ENCODE assay signal across 12 mouse cellular contexts in the genomic region with DNA sequence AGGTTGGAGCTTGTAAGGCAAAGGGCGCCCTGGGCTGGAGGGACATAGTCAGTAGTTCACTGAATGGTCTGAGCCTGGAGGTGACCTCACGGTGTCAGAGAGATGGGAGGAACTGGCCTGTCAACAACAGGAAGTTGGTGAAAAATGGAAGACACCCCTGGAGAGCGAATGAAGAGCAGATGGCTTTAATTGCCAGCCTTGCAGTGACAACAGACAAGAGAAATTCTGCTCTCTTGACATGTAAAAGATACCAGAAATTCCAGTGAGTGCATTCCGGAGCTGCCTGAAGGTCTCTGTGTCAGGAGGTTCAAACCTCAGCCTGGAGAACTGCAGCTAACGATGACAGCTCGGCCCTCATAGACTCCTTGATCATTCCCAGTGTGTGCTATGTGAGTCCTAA.
DNase-seq lines count a peak whose midpoint lies in the region; ATAC-seq lines count a peak whose summit lies in the region.
"Had no signal": no experiment of that assay in that cellular context is flagged by ENCODE, and none has a peak within 500 bp of the region (broad histone marks: within the 10 kb centered on the region; RNA-seq: fewer than 3 reads in every experiment).

No protein-coding gene starts in this region.

- no peak overlapping the region for H3K27ac ChIP-seq in heart, embryonic 11.5 days (ENCODE audit: low read depth, low read length)
- H3K27ac ChIP-seq in embryonic facial prominence, embryonic 14.5 days (replicated peaks; ENCODE audit: low read depth, low read length) = no peak overlapping the region
- H3K27ac ChIP-seq: layer of hippocampus, adult 2 months; limb, embryonic 13.5 days had no signal

- intact Hi-C loops in heart, postnatal 14 days (cut with DNase I) = no loop called here

- no peaks in the 10 kb centered on the region for H3K36me3 ChIP-seq in heart, embryonic 11.5 days (ENCODE audit: control insufficient read depth, insufficient read depth, low read length)
- H3K36me3 ChIP-seq in embryonic facial prominence, embryonic 14.5 days (ENCODE audit: control insufficient read depth, insufficient read depth, low read length) = no peaks in the 10 kb centered on the region
- H3K36me3 ChIP-seq: limb, embryonic 13.5 days had no signal

- no peaks in the 10 kb centered on the region; the same call in 1 of the 2 replicates for H3K4me1 ChIP-seq in heart, embryonic 11.5 days (ENCODE audit: control insufficient read depth, insufficient read depth, low read length)
- 0 out of 2 replicates have a peak, but pooled peaks cover 3% of the 10 kb centered on the region for H3K4me1 ChIP-seq in embryonic facial prominence, embryonic 14.5 days (ENCODE audit: control insufficient read depth, insufficient read depth, low read length)

- no peak for DNase-seq in heart, postnatal 14 days
- peak; percentile 12 for DNase-seq in NIH3T3 (ENCODE audit: low read depth)
- peak; percentile 38 for DNase-seq in embryonic facial prominence, embryonic 14.5 days (ENCODE audit: low spot score)
- DNase-seq in kidney, postnatal 10 days = peak; percentile 65
- DNase-seq in spleen, postnatal 10 days (ENCODE audit: low spot score in 2 of 2) = no peak
- no peak for DNase-seq in urinary bladder, postnatal 25 days (ENCODE audit: low spot score)
- DNase-seq in cerebellum, adult 18-20 months = no peak
- DNase-seq: cerebellum, adult 8-10 months; thymus, adult 2 months had no signal

- ATAC-seq in heart, embryonic 11.5 days (replicated peaks; ENCODE audit: insufficient number of reproducible peaks, low FRiP score, low TSS enrichment) = peak; percentile 67; the same call in 1 of the 2 replicates
- no peak for ATAC-seq in embryonic facial prominence, embryonic 14.5 days (ENCODE audit: low read depth)

- no peaks in the 10 kb centered on the region for H3K9me3 ChIP-seq in heart, embryonic 11.5 days (replicated peaks; ENCODE audit: control insufficient read depth, low read length)
- H3K9me3 ChIP-seq in embryonic facial prominence, embryonic 14.5 days (ENCODE audit: control insufficient read depth, low read length) = no peaks in the 10 kb centered on the region
- H3K9me3 ChIP-seq: limb, embryonic 13.5 days had no signal

- H3K4me2 ChIP-seq in heart, embryonic 11.5 days = no peak overlapping the region
- H3K4me2 ChIP-seq in embryonic facial prominence, embryonic 14.5 days (ENCODE audit: low read depth, low read length) = no peak overlapping the region
- H3K4me2 ChIP-seq: limb, embryonic 13.5 days had no signal

- no peak overlapping the region for H3K4me3 ChIP-seq in heart, embryonic 11.5 days (ENCODE audit: low read depth, low read length)
- H3K4me3 ChIP-seq in embryonic facial prominence, embryonic 14.5 days (ENCODE audit: low read depth, low read length) = no peak overlapping the region
- H3K4me3 ChIP-seq: layer of hippocampus, adult 2 months; limb, embryonic 13.5 days had no signal

- H3K9ac ChIP-seq in heart, embryonic 11.5 days (ENCODE audit: low read depth, low read length) = no peak overlapping the region
- H3K9ac ChIP-seq in embryonic facial prominence, embryonic 14.5 days (ENCODE audit: low read depth, low read length) = no peak overlapping the region
- H3K9ac ChIP-seq: limb, embryonic 13.5 days had no signal

- 18% methylated on average over 6 of the region's 6 CpGs for WGBS in heart, embryonic 11.5 days (ENCODE audit: insufficient replicate concordance)
- 36% methylated on average over 6 of the region's 6 CpGs for WGBS in embryonic facial prominence, embryonic 14.5 days

- no peaks in the 10 kb centered on the region for H3K27me3 ChIP-seq in heart, embryonic 11.5 days (ENCODE audit: control insufficient read depth, insufficient read depth, low read length)
- H3K27me3 ChIP-seq in embryonic facial prominence, embryonic 14.5 days (replicated peaks; ENCODE audit: control insufficient read depth, insufficient read depth, low read length) = no peaks in the 10 kb centered on the region
- H3K27me3 ChIP-seq: limb, embryonic 13.5 days had no signal

Comparison
In these comparisons a context has a peak if more than half of its experiments do, and no peak if none do; other contexts are left out.
1. DNase-seq: peak in NIH3T3 (single experiment), embryonic facial prominence, embryonic 14.5 days (single experiment) and kidney, postnatal 10 days (single experiment); none in heart, postnatal 14 days (0 of 2), spleen, postnatal 10 days (0 of 2), urinary bladder, postnatal 25 days (single experiment) and cerebellum, adult 18-20 months (0 of 2).